Mouse (Mus musculus) G1E (cell line): Measurements from ENCODE around the gene 4930583I09Rik.

Experiments
- CTCF ChIP-seq: IDR thresholded peaks from 2 replicates; pipeline ENCODE4 v1.5.1; 2012; ENCODE audit warnings: low read depth, low read length, inconsistent platforms, mixed read lengths
- GATA1 ChIP-seq: IDR thresholded peaks from 2 replicates; pipeline ENCODE4 v1.6.1; 2012; ENCODE audit warnings: borderline replicate concordance, low read length, inconsistent platforms, mixed read lengths
- POLR2AphosphoS5 ChIP-seq: IDR thresholded peaks from 2 replicates; pipeline ENCODE4 v1.6.1; 2012; ENCODE audit warnings: low read depth, low read length, inconsistent platforms; ENCODE audit not compliant: insufficient replicate concordance

GRCm38 (mm10) chr17:64802956-64803275 is 33.0 kb downstream of the 4930583I09Rik start:
- no peak for TF ChIP-seq CTCF
- no peak for TF ChIP-seq POLR2AphosphoS5
- no peak for TF ChIP-seq GATA1
